Mouse (Mus musculus) bone marrow, adult 2 months (tissue): ENCODE measurements around the gene Kirrel3.

ENCODE experiments used
- CTCF ChIP-seq: fragments of 200-500 bp; IDR thresholded peaks from 2 replicates; pipeline ENCODE4 v1.5.1; 2011; ENCODE audit warnings: low read length, control low read depth; ENCODE audit not compliant: control insufficient read depth, insufficient read depth
- POLR2A ChIP-seq: fragments of 200-500 bp; IDR thresholded peaks from 2 replicates; pipeline ENCODE4 v1.6.1; 2011; ENCODE audit warnings: low read depth, mild to moderate bottlenecking, control low read depth, low read length, borderline replicate concordance; ENCODE audit not compliant: control insufficient read depth

DNA sequence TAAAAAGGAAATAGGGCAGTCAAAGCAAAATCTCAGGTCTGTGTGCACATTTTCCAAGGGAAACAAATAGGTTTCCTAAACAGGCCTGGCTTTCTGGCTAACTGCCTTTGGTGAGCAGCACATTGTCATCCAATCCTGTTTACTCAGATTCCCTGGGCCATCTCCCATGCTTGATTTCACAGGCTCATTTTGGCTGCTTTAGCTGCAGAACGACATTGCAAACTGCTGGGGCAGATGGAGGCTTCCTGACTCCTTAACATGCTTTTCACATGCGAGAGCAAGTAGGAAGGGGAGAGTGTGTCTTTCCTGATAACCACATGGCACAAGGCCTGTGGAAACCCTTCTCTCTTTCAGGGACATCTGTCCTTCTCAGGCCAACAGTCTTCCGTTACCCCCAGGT, 274.8 kb downstream of the Kirrel3 start:
- no peak for TF ChIP-seq CTCF
- TF ChIP-seq POLR2A: no peak
